Mouse (Mus musculus): Measurements from ENCODE around the gene Rbpj. TPM values are rescaled to one million over a fixed set of nuclear protein-coding genes. Genes with fewer than 3 reads are reported as not detected.

Rbpj gene
- polyA plus RNA-seq, 1 experiment from 2014 or later, result 35.8 TPM

DNA sequence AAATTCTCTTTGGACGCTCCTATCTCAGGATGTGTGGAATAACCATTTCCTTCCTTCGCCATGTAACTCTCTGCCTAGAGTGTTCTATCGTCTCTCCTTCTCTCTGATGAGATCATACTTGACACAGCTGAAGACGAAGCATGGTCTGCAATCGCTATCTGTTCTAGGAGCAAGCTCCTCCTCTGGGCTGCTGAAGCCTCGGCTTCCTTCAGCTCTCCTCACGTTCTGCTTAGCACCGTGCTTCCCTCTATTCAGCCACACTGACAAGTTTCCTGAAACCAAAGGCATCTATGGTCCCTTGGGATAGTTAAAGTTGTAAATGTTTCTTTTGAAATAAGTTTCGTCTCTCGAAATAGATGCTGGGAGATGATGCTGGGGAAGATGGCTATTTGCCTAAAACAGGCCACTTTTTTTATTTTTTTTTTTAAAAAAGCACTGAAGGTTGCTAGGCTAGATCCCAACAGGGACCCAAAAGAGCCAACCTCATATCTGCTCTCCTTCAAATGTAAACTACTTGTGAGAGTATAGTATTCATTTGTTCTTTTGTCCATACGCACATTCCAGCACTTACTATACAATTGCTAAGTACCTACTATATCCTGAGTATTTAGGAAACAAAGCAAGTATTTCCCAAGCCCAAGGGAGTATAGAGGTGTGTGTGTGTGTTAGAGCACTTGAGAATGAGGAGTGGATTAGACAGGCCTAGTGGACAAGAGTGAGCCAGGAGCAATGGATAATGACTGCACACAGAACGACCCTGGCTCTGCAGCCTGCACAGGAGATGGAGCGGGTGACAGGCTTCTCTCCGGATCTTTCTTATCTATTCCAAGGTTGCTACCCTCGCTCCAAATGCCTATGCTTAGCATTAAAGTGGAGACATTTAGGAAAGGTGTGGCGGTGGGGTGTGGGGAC, 726 bp downstream of the Rbpj start:
- Histone ChIP-seq H3K27ac (ENCODE audit: low read depth, low read length) (no peak overlapping the region), H3K4me1 (ENCODE audit: control insufficient read depth, insufficient read depth, low read length) (no peaks in the 10 kb centered on the region), H3K9ac (replicated peaks; ENCODE audit: low read depth, low read length) (no peak overlapping the region), H3K9me3 (ENCODE audit: control insufficient read depth, low read length) (no peaks in the 10 kb centered on the region), H3K4me3 (ENCODE audit: low read depth, low read length) (no peak overlapping the region), H3K36me3 (ENCODE audit: control insufficient read depth, insufficient read depth, low read length) (no peaks in the 10 kb centered on the region), H3K27me3 (ENCODE audit: control insufficient read depth, insufficient read depth, low read length) (no peaks in the 10 kb centered on the region), H3K4me2 (ENCODE audit: low read depth, low read length) (no peak overlapping the region)
- ATAC-seq (ENCODE audit: low read depth), result no peak
- 80% methylated on average over 16 of the region's 16 CpGs for WGBS

GRCm38 (mm10) chr5:53467602-53468001, 1.6 kb downstream of the Rbpj start:
- Histone ChIP-seq H3K36me3 (ENCODE audit: control insufficient read depth, insufficient read depth, low read length) (no peaks in the 10 kb centered on the region), H3K27ac (ENCODE audit: low read depth, low read length) (no peak overlapping the region), H3K9me3 (ENCODE audit: control insufficient read depth, low read length) (no peaks in the 10 kb centered on the region), H3K27me3 (ENCODE audit: control insufficient read depth, insufficient read depth, low read length) (no peaks in the 10 kb centered on the region), H3K4me1 (ENCODE audit: control insufficient read depth, insufficient read depth, low read length) (no peaks in the 10 kb centered on the region), H3K4me2 (ENCODE audit: low read depth, low read length) (no peak overlapping the region), H3K4me3 (ENCODE audit: low read depth, low read length) (no peak overlapping the region), H3K9ac (replicated peaks; ENCODE audit: low read depth, low read length) (no peak overlapping the region)
- ATAC-seq (ENCODE audit: low read depth), result no peak
- WGBS, result 75% methylated on average over 9 of the region's 9 CpGs

GRCm38 (mm10) chr5:53468366-53468765, 2.4 kb downstream of the Rbpj start:
- ATAC-seq (ENCODE audit: low read depth), result no peak
- H3K9me3 ChIP-seq (ENCODE audit: control insufficient read depth, low read length), result no peaks in the 10 kb centered on the region
- H3K4me1 ChIP-seq (ENCODE audit: control insufficient read depth, insufficient read depth, low read length), result no peaks in the 10 kb centered on the region
- 56% methylated on average over 8 of the region's 8 CpGs for WGBS
- H3K9ac ChIP-seq (replicated peaks; ENCODE audit: low read depth, low read length), result no peak overlapping the region
- no peaks in the 10 kb centered on the region for H3K36me3 ChIP-seq (ENCODE audit: control insufficient read depth, insufficient read depth, low read length)
- H3K27me3 ChIP-seq (ENCODE audit: control insufficient read depth, insufficient read depth, low read length), result no peaks in the 10 kb centered on the region
- H3K4me2 ChIP-seq (ENCODE audit: low read depth, low read length), result no peak overlapping the region
- H3K4me3 ChIP-seq (ENCODE audit: low read depth, low read length), result no peak overlapping the region
- no peak overlapping the region for H3K27ac ChIP-seq (ENCODE audit: low read depth, low read length)

GRCm38 (mm10) chr5:53469098-53469776, 3.3 kb downstream of the Rbpj start:
- ATAC-seq (ENCODE audit: low read depth), result no peak
- 85% methylated on average over 6 of the region's 6 CpGs for WGBS
- no peak overlapping the region for H3K4me3 ChIP-seq (ENCODE audit: low read depth, low read length)

DNA sequence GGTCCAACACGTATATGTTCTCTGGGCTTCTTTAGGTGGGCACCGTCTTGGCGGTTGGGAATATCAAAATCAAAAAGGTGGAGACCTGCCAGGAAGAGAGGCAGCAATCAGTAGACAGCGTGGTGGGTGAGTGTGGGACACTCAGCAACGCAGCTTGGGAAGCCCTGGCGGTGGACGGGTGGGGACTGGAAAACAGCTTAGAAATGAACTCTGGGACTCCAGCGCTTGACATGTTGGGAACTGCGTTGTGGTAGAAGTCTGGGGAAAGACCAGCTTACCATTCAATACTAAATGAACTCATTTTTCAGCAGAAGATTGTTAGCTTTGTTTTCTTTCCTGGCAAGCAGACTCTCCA, 3.8 kb downstream of the Rbpj start:
- H3K9me3 ChIP-seq (ENCODE audit: control insufficient read depth, low read length), result no peaks in the 10 kb centered on the region
- 72% methylated on average over 9 of the region's 9 CpGs for WGBS
- ATAC-seq (ENCODE audit: low read depth), result no peak
- no peak overlapping the region for H3K4me3 ChIP-seq (ENCODE audit: low read depth, low read length)
- no peaks in the 10 kb centered on the region for H3K36me3 ChIP-seq (ENCODE audit: control insufficient read depth, insufficient read depth, low read length)
- H3K27ac ChIP-seq (ENCODE audit: low read depth, low read length), result no peak overlapping the region
- no peaks in the 10 kb centered on the region for H3K27me3 ChIP-seq (ENCODE audit: control insufficient read depth, insufficient read depth, low read length)
- H3K9ac ChIP-seq (replicated peaks; ENCODE audit: low read depth, low read length), result no peak overlapping the region
- no peaks in the 10 kb centered on the region for H3K4me1 ChIP-seq (ENCODE audit: control insufficient read depth, insufficient read depth, low read length)
- H3K4me2 ChIP-seq (ENCODE audit: low read depth, low read length), result no peak overlapping the region

More at GRCm38 (mm10) chr5:53469098-53469776, 3.3 kb downstream of the Rbpj start:
- Histone ChIP-seq H3K4me2 (ENCODE audit: low read depth, low read length) (no peak overlapping the region), H3K9me3 (ENCODE audit: control insufficient read depth, low read length) (no peaks in the 10 kb centered on the region), H3K27ac (ENCODE audit: low read depth, low read length) (no peak overlapping the region), H3K36me3 (ENCODE audit: control insufficient read depth, insufficient read depth, low read length) (no peaks in the 10 kb centered on the region), H3K27me3 (ENCODE audit: control insufficient read depth, insufficient read depth, low read length) (no peaks in the 10 kb centered on the region), H3K9ac (replicated peaks; ENCODE audit: low read depth, low read length) (no peak overlapping the region), H3K4me1 (ENCODE audit: control insufficient read depth, insufficient read depth, low read length) (no peaks in the 10 kb centered on the region)

DNA sequence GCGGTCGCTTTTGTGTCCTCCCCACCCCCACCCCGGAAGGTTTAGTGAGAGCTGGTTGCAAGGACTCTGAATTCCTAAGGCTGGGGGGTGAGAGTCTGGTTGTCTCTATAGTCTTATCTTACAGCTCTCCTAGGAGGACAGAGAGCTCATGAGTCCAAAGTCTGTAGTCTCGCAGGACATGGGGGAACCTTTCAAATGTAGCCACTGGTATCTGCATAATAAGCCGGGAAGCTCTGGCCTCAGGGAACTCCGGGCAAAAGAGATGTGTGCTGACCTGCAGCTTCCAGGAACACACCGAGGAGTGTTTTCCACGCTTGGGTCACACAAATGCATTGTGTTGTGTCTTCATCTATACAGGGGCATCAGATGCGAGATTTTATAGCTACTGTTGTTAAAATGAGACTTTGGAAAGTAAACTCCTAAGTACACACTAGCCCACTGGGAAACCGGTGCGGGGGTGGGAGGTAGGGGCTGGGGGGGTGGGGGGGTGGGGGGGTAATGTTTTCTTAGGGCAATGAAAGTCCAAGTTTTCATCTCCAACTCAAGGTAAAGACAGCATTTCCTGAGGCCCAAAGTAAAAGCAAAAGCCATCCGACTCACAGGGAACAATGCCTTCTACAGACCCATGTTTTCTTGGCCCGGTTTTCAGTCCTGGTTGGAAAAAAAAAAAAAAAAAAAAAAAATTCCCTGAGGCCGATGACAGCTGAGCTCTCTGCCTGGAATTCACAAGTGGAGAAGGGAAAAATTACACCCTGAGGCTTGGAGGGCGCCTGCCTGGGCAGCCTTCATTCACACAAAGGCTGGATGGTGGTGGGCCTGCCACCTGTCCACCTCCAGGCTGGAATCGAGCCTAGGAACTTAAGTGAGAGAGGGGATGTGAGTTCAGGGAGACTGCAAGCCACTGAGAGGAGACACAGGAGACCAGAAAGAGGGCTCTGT, 4.5 kb downstream of the Rbpj start:
- no peak overlapping the region for H3K4me2 ChIP-seq (ENCODE audit: low read depth, low read length)
- no peak for ATAC-seq (ENCODE audit: low read depth)
- 44% methylated on average over 16 of the region's 16 CpGs for WGBS

DNA sequence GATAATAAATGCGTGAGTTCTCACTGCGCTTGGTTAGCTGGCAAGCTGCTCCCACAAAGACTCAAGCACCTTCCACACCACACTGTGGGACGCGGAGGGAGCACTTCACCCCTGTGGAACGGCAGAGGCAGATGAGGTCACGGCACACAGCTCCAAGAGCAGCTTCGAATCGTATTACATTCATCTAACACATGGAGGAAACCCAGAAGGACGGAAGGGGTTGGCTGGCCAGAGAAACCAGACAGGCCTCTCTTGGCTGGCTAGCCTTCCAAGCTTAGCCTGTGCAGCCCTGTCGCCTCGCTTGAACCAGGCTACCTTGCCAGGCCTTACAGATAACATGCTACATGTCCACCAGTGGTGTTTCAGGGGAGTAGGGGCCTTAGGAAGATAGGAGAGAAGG, 6.5 kb downstream of the Rbpj start:
- no peak for ATAC-seq (ENCODE audit: low read depth)
- Histone ChIP-seq H3K9me3 (ENCODE audit: control insufficient read depth, low read length) (no peaks in the 10 kb centered on the region), H3K9ac (replicated peaks; ENCODE audit: low read depth, low read length) (no peak overlapping the region), H3K4me3 (ENCODE audit: low read depth, low read length) (no peak overlapping the region), H3K4me1 (ENCODE audit: control insufficient read depth, insufficient read depth, low read length) (no peaks in the 10 kb centered on the region), H3K36me3 (ENCODE audit: control insufficient read depth, insufficient read depth, low read length) (no peaks in the 10 kb centered on the region), H3K27ac (ENCODE audit: low read depth, low read length) (no peak overlapping the region), H3K27me3 (ENCODE audit: control insufficient read depth, insufficient read depth, low read length) (no peaks in the 10 kb centered on the region), H3K4me2 (ENCODE audit: low read depth, low read length) (no peak overlapping the region)
- WGBS, result 88% methylated on average over 11 of the region's 11 CpGs

More for the DNA sequence above, 4.5 kb downstream of the Rbpj start:
- Histone ChIP-seq H3K4me1 (ENCODE audit: control insufficient read depth, insufficient read depth, low read length) (no peaks in the 10 kb centered on the region), H3K27ac (ENCODE audit: low read depth, low read length) (no peak overlapping the region), H3K27me3 (ENCODE audit: control insufficient read depth, insufficient read depth, low read length) (no peaks in the 10 kb centered on the region), H3K36me3 (ENCODE audit: control insufficient read depth, insufficient read depth, low read length) (no peaks in the 10 kb centered on the region), H3K9me3 (ENCODE audit: control insufficient read depth, low read length) (no peaks in the 10 kb centered on the region), H3K9ac (replicated peaks; ENCODE audit: low read depth, low read length) (no peak overlapping the region), H3K4me3 (ENCODE audit: low read depth, low read length) (no peak overlapping the region)

GRCm38 (mm10) chr5:53479161-53479560, 13.2 kb downstream of the Rbpj start:
- Histone ChIP-seq H3K9me3 (ENCODE audit: control insufficient read depth, low read length) (no peaks in the 10 kb centered on the region), H3K27me3 (ENCODE audit: control insufficient read depth, insufficient read depth, low read length) (no peaks in the 10 kb centered on the region), H3K4me1 (ENCODE audit: control insufficient read depth, insufficient read depth, low read length) (no peaks in the 10 kb centered on the region), H3K36me3 (ENCODE audit: control insufficient read depth, insufficient read depth, low read length) (no peaks in the 10 kb centered on the region), H3K9ac (replicated peaks; ENCODE audit: low read depth, low read length) (no peak overlapping the region), H3K4me3 (ENCODE audit: low read depth, low read length) (no peak overlapping the region), H3K4me2 (ENCODE audit: low read depth, low read length) (no peak overlapping the region), H3K27ac (ENCODE audit: low read depth, low read length) (no peak overlapping the region)
- ATAC-seq (ENCODE audit: low read depth), result no peak
- 77% methylated on average over 6 of the region's 6 CpGs for WGBS
